Mouse (Mus musculus): Measurements from ENCODE around the gene Rhox7a. TPM values are rescaled to one million over a fixed set of nuclear protein-coding genes. Genes with fewer than 3 reads are reported as not detected.

The Rhox7a gene
- polyA plus RNA-seq (2017; shearing (Covaris generic)), result not detected

GRCm38 (mm10) chrX:37831386-37831785 is at the start of gene Rhox7a:
Gene Rhox7a, plus strand, starts transcription at chrX:37831686.

GRCm38 (mm10) chrX:37826610-37827009 is 4.9 kb upstream of the Rhox7a start, which contains the start of gene Rhox6:
Gene Rhox6, plus strand, starts transcription at chrX:37826910.

DNA sequence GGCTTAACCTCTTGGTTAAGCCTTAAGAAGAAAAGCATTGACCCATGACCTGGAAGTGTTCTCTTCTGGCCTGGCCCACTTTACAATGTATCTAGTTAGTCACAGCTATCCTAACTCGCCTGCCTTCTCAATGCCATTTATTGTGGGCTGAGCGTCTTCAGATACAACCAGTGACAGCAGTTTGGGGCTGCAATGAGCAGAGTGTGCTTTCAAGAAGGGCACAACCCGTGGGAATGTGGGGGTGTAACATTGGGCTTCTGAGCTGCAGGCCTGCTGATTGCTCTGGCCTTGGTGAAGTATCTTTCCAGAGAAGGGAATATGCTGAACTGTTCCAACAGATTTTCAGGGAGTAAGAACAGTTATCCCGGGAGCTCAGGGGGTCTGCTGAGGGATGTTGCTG is 47.4 kb downstream of the Rhox7a start, which contains the start of gene Rhox8:
Gene Rhox8, minus strand, starts transcription at position 101 of the 400 bp plus-strand sequence.

Other genes with a start within 250 kb of the Rhox7a start
- 0.29 TPM for gene Rhox4f, start 224.0 kb upstream of the Rhox7a start, polyA plus RNA-seq (2017; shearing (Covaris generic))
- not detected for gene Rhox3g, start 203.1 kb upstream of the Rhox7a start, polyA plus RNA-seq (2017; shearing (Covaris generic))
- not detected for gene Rhox2g, start 188.2 kb upstream of the Rhox7a start, polyA plus RNA-seq (2017; shearing (Covaris generic))
- not detected for gene Rhox4g, start 180.4 kb upstream of the Rhox7a start, polyA plus RNA-seq (2017; shearing (Covaris generic))
- gene Rhox3h, start 162.9 kb upstream of the Rhox7a start, polyA plus RNA-seq (2017; shearing (Covaris generic)), result not detected
- gene Rhox2h, start 158.4 kb upstream of the Rhox7a start, polyA plus RNA-seq (2017; shearing (Covaris generic)), result not detected
- gene Rhox5, start 26.8 kb upstream of the Rhox7a start, polyA plus RNA-seq (2017; shearing (Covaris generic)), result not detected
- gene Rhox6, start 4.8 kb upstream of the Rhox7a start, polyA plus RNA-seq (2017; shearing (Covaris generic)), result not detected
- gene Rhox8, start 47.3 kb downstream of the Rhox7a start, polyA plus RNA-seq (2017; shearing (Covaris generic)), result not detected
- not detected for gene Rhox7b, start 65.5 kb downstream of the Rhox7a start, polyA plus RNA-seq (2017; shearing (Covaris generic))
- gene Rhox9, start 70.1 kb downstream of the Rhox7a start, polyA plus RNA-seq (2017; shearing (Covaris generic)), result not detected
- gene Btg1-ps1, start 187.1 kb downstream of the Rhox7a start, polyA plus RNA-seq (2017; shearing (Covaris generic)), result not detected
- gene Btg1-ps2, start 211.4 kb downstream of the Rhox7a start, polyA plus RNA-seq (2017; shearing (Covaris generic)), result not detected
- not detected for gene Rhox10, start 234.8 kb downstream of the Rhox7a start, polyA plus RNA-seq (2017; shearing (Covaris generic))